Mouse (Mus musculus) hindbrain, embryonic 14.5 days (tissue): ENCODE measurements around the gene Gm17617. TPM values are rescaled to one million over a fixed set of nuclear protein-coding genes. Genes with fewer than 3 reads are reported as not detected.
A peak's percentile ranks its signal among the peaks of the same experiment; 100 is the strongest.

Experiments
- ATAC-seq: fragments of 200-750 bp; cut with Nextera tagmentation; 2 replicates; pipeline ENCODE4 v1.8.0; 2017; ENCODE audit warnings: moderate number of reproducible peaks, mild to moderate bottlenecking, moderate TSS enrichment, moderate library complexity; ENCODE audit not compliant: low FRiP score
- DNase-seq: peaks from one replicate; pipeline ENCODE4 v3.0.0-alpha.2; 2015; ENCODE audit warnings: low spot score
- H3K27ac ChIP-seq: fragments of 300-500 bp; sonication (generic); 2 replicates; pipeline ENCODE4 v1.5.1; 2014; ENCODE audit warnings: mild to moderate bottlenecking, moderate library complexity
- H3K27me3 ChIP-seq: fragments of 300-500 bp; sonication (generic); 2 replicates; pipeline ENCODE4 v1.6.1; 2014; ENCODE audit warnings: mild to moderate bottlenecking, low read length, mixed read lengths; ENCODE audit not compliant: control insufficient read depth, insufficient read depth
- H3K36me3 ChIP-seq: fragments of 300-500 bp; sonication (generic); replicated peaks from 2 replicates; pipeline ENCODE4 v1.6.1; 2014; ENCODE audit not compliant: control insufficient read depth, insufficient read depth
- H3K4me1 ChIP-seq: fragments of 300-500 bp; sonication (generic); replicated peaks from 2 replicates; pipeline ENCODE4 v1.6.1; 2014; ENCODE audit warnings: antibody characterized with exemption, low read length, mixed read lengths; ENCODE audit not compliant: control insufficient read depth, insufficient read depth
- H3K4me2 ChIP-seq: fragments of 300-500 bp; sonication (generic); replicated peaks from 2 replicates; pipeline ENCODE4 v1.6.1; 2014; ENCODE audit warnings: mild to moderate bottlenecking, moderate library complexity
- H3K4me3 ChIP-seq: fragments of 300-500 bp; sonication (generic); replicated peaks from 2 replicates; pipeline ENCODE4 v1.5.1; 2014; ENCODE audit warnings: mild to moderate bottlenecking, low read length
- H3K9ac ChIP-seq: fragments of 300-500 bp; sonication (generic); 2 replicates; pipeline ENCODE4 v1.6.1; 2014
- H3K9me3 ChIP-seq: fragments of 300-500 bp; sonication (generic); 2 replicates; pipeline ENCODE4 v1.6.1; 2016; ENCODE audit warnings: low read length; ENCODE audit not compliant: control insufficient read depth
- WGBS: fragments of 180-500 bp; shearing (Covaris S2); extraction: QIAGEN DNeasy Blood & Tissue Kit; methylation state at CpG from one replicate; pipeline ENCODE4 v1.1.7; 2014; 5-methylcytosine and 5-hydroxymethylcytosine counted together
- polyA plus RNA-seq: library from polyadenylated mRNA; unstranded; fragments of >200 nt; fragmentation: Nextera tagmentation; extraction: Ambion mirVana; gene quantifications from 2 replicates; pipeline ENCODE4 v1.2.1, GENCODE M21; 2014

The Gm17617 gene
- polyA plus RNA-seq, 1 experiment from 2014 or later = not detected

GRCm38 (mm10) chr13:55152621-55153415, 19.5 kb upstream of the Gm17617 start, which contains the start of gene Fgfr4:
Gene Fgfr4 (plus strand): TSS chr13:55152640.
- H3K4me2 ChIP-seq = peak within 1 kb of the TSS; percentile 92
- H3K4me3 ChIP-seq = peak within 1 kb of the TSS; percentile 47
- DNase-seq (no peak), ATAC-seq (no peak)
- H3K4me1 ChIP-seq = peaks cover 6% of the 10 kb centered on the region; the same call in 1 of the 2 replicates
- H3K27ac ChIP-seq = no peak within 1 kb of the TSS
- under 1% methylated on average over 54 of the region's 68 CpGs for WGBS
- H3K27me3 ChIP-seq = peaks cover 28% of the 10 kb centered on the region
- H3K36me3 ChIP-seq = no peaks in the 10 kb centered on the region
- no peaks in the 10 kb centered on the region for H3K9me3 ChIP-seq
- H3K9ac ChIP-seq = peak within 1 kb of the TSS; percentile 56

- Histone ChIP-seq H3K27ac (no peak overlapping the region), H3K27me3 (no peaks in the 10 kb centered on the region), H3K9me3 (no peaks in the 10 kb centered on the region), H3K9ac (no peak overlapping the region), H3K36me3 (no peaks in the 10 kb centered on the region), H3K4me3 (no peak overlapping the region), H3K4me1 (no peaks in the 10 kb centered on the region), H3K4me2 (no peak overlapping the region)
- WGBS = 84% methylated on average over 2 of the region's 2 CpGs
- no peak for ATAC-seq
- no peak for DNase-seq
Measured at GRCm38 (mm10) chr13:55140271-55140670, 6.9 kb upstream of the Gm17617 start.

- no peaks in the 10 kb centered on the region for H3K4me1 ChIP-seq
- 5% methylated on average over 5 of the region's 5 CpGs for WGBS
- H3K27me3 ChIP-seq = no peaks in the 10 kb centered on the region
- DNase-seq (peak; percentile 31), ATAC-seq (no peak)
- H3K4me2 ChIP-seq = no peak overlapping the region
- no peak overlapping the region for H3K27ac ChIP-seq
- H3K9ac ChIP-seq = no peak overlapping the region
- no peaks in the 10 kb centered on the region for H3K9me3 ChIP-seq
- H3K36me3 ChIP-seq = peaks cover 33% of the 10 kb centered on the region
- H3K4me3 ChIP-seq = no peak overlapping the region
Measured at GRCm38 (mm10) chr13:55135382-55135781, 2.0 kb upstream of the Gm17617 start.

GRCm38 (mm10) chr13:55124903-55125302, 8.4 kb downstream of the Gm17617 start:
- Histone ChIP-seq H3K9ac (no peak overlapping the region), H3K4me1 (no peaks in the 10 kb centered on the region), H3K9me3 (no peaks in the 10 kb centered on the region), H3K4me3 (no peak overlapping the region), H3K27ac (no peak overlapping the region), H3K36me3 (peaks cover 91% of the 10 kb centered on the region), H3K4me2 (no peak overlapping the region), H3K27me3 (no peaks in the 10 kb centered on the region)
- WGBS = 94% methylated on average over 6 of the region's 6 CpGs
- DNase-seq = no peak
- ATAC-seq = no peak

GRCm38 (mm10) chr13:55114375-55114774, 19.0 kb downstream of the Gm17617 start:
- H3K4me3 ChIP-seq = no peak overlapping the region
- DNase-seq (no peak), ATAC-seq (no peak)
- WGBS = 90% methylated on average over 6 of the region's 6 CpGs
- H3K4me2 ChIP-seq = no peak overlapping the region
- H3K27ac ChIP-seq = no peak overlapping the region
- H3K9me3 ChIP-seq = no peaks in the 10 kb centered on the region
- H3K36me3 ChIP-seq = peaks cover 57% of the 10 kb centered on the region
- no peaks in the 10 kb centered on the region for H3K27me3 ChIP-seq
- no peaks in the 10 kb centered on the region for H3K4me1 ChIP-seq
- H3K9ac ChIP-seq = no peak overlapping the region

- no peak for ATAC-seq
- DNase-seq = no peak
Measured at GRCm38 (mm10) chr13:55107694-55108093, 25.7 kb downstream of the Gm17617 start.

GRCm38 (mm10) chr13:55107116-55107515, 26.2 kb downstream of the Gm17617 start:
- WGBS = 96% methylated on average over 4 of the region's 4 CpGs
- DNase-seq = no peak
- H3K4me2 ChIP-seq = 0 out of 2 replicates have a peak overlapping the region, but pooled peaks have one; percentile 3
- no peak overlapping the region for H3K27ac ChIP-seq
- H3K4me3 ChIP-seq = no peak overlapping the region
- no peak for ATAC-seq
- H3K9ac ChIP-seq = 0 out of 2 replicates have a peak overlapping the region, but pooled peaks have one; percentile 89
- no peaks in the 10 kb centered on the region for H3K27me3 ChIP-seq
- H3K4me1 ChIP-seq = peaks cover 12% of the 10 kb centered on the region
- H3K36me3 ChIP-seq = peaks cover 12% of the 10 kb centered on the region
- no peaks in the 10 kb centered on the region for H3K9me3 ChIP-seq

More at GRCm38 (mm10) chr13:55107694-55108093, 25.7 kb downstream of the Gm17617 start:
- Histone ChIP-seq H3K9ac (no peak overlapping the region), H3K4me3 (no peak overlapping the region), H3K27me3 (no peaks in the 10 kb centered on the region), H3K4me1 (peaks cover 12% of the 10 kb centered on the region), H3K27ac (no peak overlapping the region), H3K36me3 (peaks cover 12% of the 10 kb centered on the region), H3K4me2 (no peak overlapping the region), H3K9me3 (no peaks in the 10 kb centered on the region)
- 90% methylated on average over 8 of the region's 8 CpGs for WGBS

GRCm38 (mm10) chr13:55105953-55106691, 27.2 kb downstream of the Gm17617 start:
- Histone ChIP-seq H3K9me3 (no peaks in the 10 kb centered on the region), H3K4me2 (peak overlapping the region; percentile 72), H3K4me1 (peaks cover 12% of the 10 kb centered on the region), H3K27ac (peak overlapping the region; percentile 79; the same call in 1 of the 2 replicates), H3K4me3 (peak overlapping the region; percentile 90), H3K36me3 (peaks cover 12% of the 10 kb centered on the region), H3K9ac (peak overlapping the region; percentile 89), H3K27me3 (no peaks in the 10 kb centered on the region)
- ATAC-seq = no peak
- DNase-seq = no peak
- 20% methylated on average over 8 of the region's 8 CpGs for WGBS
